Mouse (Mus musculus): Measurements from ENCODE around the gene Dpep3.

The Dpep3 gene

DNA sequence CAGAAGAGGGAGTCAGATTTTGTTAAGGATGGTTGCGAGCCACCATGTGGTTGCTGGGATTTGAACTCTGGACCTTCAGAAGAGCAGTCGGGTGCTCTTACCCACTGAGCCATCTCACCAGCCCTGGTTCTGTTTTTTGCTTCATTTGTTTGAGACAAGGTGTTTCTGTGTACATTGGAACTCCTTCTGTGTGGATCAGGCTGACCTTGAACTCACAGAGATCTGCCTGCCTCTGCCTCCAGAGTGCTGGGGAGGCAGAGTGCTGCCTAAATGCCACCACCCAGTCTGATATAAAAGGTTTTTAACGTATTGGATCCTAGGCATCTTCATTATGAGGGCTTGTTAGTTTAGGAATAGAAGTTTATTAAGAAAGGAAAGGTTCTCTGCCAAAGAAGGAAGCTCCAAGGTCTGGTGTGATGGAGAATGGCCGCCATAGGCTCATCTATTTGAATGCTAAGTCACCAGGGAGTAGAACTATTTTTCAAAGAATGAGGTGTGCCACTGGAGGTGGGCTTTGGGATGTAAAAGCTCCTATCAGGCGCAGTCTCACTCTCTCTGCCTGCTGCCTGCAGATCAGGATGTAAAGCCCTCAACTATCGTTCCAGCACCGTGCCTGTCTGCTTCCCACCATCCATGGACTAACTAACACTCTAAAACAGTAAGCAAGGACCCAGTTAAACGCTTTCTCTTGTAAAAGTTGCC, 8.1 kb downstream of the Dpep3 start:
- no peak for DNase-seq

DNA sequence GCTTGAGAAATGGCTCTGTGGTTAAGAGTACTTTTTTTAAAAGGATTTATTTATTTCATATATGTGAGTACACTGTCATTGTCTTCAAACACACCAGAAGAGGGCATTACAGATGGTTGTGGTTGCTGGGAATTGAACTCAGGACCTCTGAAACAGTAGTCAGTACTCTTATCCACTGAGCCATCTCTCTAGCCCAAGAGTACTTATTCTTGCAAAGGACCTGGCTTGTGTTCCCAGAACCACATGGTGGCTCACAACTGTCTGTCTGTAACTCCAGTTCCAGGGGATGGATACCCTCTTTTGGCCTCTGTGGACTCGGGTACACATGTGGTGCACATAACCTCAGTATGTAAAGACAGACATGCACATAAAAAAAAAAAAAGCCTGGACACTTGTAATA, 9.9 kb downstream of the Dpep3 start:
- DNase-seq, result no peak

DNA sequence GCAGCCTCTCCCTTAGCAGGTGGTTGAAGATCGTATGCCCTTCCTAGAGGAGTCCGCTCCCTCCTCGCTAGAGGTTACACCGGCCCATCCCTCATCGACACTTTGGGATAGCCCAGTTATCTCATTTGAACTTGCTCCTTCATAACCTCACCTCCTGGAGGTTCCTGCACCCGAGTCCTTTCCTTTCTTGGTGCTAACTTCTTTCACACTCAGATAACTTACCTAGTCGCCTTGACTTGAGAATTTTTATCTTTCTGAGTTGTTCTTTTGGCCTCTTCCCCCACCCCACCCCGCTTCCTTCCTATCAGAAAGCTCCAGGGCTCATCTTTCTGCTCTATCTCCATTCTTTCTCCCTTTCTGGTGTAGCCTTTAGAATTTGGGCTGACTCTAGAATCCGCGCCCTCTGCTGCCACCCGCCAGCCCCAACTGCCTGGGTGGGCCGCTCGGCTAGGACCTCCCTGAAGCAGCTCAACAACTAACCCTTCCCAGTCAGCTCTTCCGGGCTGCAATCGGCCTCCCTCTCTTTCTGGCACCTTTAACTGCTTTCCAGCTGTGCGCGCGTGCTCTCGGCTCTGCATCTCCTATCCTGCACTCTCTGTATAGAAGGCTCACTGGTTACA, 12.4 kb downstream of the Dpep3 start:
- DNase-seq, result peak; percentile 27

GRCm38 (mm10) chr8:105965905-105966341, 13.3 kb downstream of the Dpep3 start, which contains the start of gene Slc12a4:
Gene Slc12a4, minus strand, starts transcription at chr8:105966097.
- DNase-seq, result peak; percentile 84

GRCm38 (mm10) chr8:105965266-105965904, 13.8 kb downstream of the Dpep3 start:
- peak; percentile 56 for DNase-seq

DNA sequence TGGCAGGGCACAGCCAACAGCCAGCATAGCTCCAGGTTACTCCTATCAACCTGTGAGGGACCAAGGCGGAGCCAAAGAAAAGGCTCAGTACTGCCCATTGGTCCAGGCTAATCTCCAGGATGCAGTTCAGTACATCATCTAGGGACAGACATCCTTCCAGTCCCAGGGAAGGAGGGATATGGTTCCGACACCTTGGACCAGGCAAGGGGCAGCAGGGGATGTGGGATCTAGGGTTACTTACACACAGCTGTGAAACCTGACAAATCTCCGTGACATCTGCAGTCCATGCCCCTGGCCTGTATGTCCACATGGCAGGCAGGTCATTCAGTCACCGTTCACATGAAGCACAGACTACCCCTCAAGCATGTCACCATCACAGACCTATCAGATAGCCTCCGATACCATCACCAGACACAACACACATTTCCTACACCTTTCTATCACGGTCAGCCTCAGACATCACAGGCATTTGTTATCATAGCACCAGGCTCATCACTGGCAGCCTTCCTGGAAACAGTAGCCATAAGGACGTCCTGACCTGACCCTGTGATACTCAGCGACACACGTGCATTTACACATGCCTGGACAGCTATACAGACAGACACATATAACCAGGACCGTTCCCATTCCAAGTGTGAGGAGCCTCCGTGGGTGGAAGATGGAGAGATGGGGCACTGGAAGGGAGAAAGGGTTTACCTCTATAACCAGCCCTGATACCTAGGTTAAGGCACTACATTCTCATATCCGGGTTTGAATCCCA, 14.5 kb downstream of the Dpep3 start:
- DNase-seq, result no peak

GRCm38 (mm10) chr8:105961536-105961935, 17.7 kb downstream of the Dpep3 start:
- no peak for DNase-seq

DNA sequence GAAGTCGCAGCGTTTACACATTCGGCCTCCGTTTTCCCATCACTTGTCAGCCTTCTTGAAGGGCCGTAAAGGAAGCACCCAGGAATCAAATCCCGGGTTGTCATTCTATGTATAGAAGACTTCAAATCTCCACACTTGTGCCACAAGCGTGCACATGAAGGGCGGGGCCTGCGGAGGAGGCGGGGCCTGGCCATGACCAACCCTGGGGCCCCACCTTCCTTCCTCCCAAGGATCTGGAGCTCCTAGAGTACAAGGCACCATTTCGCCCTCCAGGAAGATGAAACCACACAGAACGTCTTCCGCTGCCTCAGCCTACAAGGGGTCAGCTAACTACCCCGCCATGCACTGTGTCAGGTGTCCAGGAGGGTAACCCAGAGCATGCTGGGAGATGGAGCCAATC, 18.1 kb downstream of the Dpep3 start:
- no peak for DNase-seq

- DNase-seq, result peak; percentile 61
Observed at GRCm38 (mm10) chr8:105959350-105959749, 19.9 kb downstream of the Dpep3 start.

GRCm38 (mm10) chr8:105957813-105958212, 21.4 kb downstream of the Dpep3 start:
- DNase-seq, result peak; percentile 70

GRCm38 (mm10) chr8:105956556-105956955, 22.7 kb downstream of the Dpep3 start:
- peak; percentile 30 for DNase-seq

DNA sequence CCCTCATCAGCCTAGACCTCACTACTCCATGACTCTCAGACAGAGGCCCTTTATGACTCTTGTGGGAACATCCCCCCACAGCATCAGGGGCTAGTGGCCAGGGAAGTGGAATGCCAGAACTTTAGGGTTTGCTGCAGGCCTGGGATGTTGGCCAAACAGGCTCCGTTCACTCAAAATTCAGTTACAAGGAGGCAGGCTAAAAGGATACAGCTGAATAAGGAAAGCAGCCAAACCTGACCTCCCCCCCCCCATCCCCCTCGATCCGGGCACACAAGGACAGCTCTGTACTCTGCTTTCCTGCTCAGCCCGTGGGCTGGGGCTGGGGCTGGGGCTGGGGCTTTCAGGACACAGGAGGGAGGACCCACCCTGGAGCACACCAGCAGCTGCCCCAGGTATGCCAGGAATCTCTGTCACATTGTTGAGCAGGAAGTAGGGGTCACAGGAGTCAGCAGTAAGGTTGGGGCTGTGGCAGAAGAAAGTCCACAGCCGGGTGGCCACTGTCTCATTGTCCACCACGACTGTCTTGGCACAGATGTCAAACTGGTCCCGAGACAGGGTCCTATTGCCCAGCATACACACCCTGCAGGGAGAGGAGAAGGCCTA, 28.1 kb downstream of the Dpep3 start:
- no peak for DNase-seq

DNA sequence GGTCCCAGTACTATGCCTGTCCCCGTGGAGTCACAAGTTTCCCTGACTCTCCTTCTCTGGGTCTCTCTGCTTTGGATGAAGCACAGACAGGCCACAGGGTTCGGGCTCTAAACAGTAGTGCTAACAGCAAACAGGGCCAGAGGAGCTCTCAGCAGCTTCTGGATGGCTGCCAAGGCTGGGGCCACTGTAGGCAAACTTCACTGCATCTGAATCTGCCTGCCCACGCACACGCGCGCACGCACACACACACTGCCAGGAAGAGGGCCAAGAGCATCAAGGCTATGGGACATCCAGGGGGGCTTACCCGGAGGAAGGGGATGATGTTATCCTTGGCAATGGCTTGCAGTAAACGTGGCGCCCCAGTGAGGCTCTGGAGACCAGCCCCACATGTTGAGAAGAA, 29.9 kb downstream of the Dpep3 start:
- DNase-seq, result peak; percentile 27

DNA sequence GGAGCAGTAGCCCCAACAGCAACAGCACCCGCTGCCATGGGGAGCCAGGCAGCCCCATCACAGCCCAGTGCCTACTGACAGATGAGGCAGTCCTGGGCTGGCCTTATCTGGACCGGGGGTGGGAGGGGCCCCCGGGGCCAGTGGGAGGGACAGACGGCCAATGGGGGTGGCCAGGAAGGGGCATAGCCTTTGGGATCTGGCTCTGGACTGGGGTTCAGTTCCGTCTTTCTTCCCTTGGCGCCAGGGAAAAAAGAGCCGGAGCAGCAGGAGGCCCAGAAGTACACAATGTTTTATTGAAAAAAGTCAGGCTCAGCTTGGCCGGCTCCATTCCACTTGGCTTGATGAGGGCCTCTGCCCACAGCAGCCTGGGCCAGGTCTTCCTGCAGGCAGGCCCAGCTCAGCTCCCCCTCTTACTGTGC, 35.9 kb downstream of the Dpep3 start, which contains the start of gene Lcat:
Gene Lcat (minus strand): TSS at position 62 of the 419 bp plus-strand sequence.
- no peak for DNase-seq

- DNase-seq, result no peak
Observed at GRCm38 (mm10) chr8:105942542-105942941, 36.7 kb downstream of the Dpep3 start.

GRCm38 (mm10) chr8:105942026-105942425, 37.2 kb downstream of the Dpep3 start:
- DNase-seq, result no peak

DNA sequence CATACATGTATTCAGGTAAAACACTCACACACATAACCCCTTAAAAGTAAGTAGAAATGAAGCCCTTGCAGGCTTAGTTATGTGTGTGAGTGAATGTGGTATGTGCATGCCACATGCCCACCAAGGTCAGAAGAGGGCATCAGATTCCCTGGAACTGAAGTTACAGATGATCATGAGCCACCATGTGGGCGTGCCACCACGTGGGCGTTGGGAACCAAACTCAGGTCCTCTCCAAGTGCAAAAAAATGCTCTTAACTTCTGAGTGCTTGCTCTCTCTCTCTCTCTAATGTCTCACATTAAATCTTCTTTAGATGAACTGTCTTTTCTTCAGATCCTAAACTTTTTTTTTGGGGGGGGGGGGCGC, 40.9 kb downstream of the Dpep3 start, which contains the start of gene Psmb10:
Gene Psmb10 (minus strand): TSS at position 139 of the 364 bp plus-strand sequence.
- DNase-seq, result peak; percentile 63

DNA sequence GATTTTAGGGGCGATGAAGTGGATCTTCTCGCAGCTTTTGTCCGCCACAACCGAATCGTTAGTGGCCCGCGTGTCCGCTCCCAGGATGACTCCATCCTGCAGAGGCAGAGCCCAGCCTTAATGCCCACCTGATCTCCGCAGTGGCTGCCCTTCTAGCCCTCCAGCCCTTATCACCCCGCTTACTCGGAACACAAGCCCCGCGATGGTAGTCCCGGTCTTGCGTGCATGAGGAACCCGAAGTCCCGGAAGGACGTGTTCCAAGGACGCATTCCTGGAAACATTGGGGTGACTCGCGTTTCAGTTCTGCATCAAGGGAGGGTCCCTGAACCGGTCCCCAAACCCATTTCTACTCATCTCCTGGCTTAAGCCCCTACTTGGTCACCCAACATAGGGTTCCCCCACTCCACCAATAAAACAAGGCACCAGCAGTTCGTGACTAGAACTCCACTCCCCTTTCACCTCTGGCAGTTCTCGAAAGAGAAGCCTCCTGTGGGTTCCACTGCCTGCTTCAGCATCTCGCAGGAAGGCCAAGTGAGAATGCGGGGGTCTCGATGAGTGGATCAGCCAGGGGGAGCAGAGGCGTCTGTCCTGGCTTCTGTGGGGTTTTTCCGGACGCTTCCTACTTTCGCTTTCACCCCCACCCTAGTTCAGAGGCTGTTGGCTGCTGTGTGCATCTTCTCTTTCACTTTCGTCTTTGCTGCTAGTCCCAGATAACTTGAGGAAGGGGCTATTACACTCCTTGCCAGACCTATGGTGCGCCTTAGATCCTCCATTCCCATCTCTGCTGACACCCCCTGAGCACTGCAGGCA, 41.5 kb downstream of the Dpep3 start:
- DNase-seq, result peak; percentile 71

- DNase-seq, result peak; percentile 96
Observed at GRCm38 (mm10) chr8:105936866-105937475, 42.3 kb downstream of the Dpep3 start.

DNA sequence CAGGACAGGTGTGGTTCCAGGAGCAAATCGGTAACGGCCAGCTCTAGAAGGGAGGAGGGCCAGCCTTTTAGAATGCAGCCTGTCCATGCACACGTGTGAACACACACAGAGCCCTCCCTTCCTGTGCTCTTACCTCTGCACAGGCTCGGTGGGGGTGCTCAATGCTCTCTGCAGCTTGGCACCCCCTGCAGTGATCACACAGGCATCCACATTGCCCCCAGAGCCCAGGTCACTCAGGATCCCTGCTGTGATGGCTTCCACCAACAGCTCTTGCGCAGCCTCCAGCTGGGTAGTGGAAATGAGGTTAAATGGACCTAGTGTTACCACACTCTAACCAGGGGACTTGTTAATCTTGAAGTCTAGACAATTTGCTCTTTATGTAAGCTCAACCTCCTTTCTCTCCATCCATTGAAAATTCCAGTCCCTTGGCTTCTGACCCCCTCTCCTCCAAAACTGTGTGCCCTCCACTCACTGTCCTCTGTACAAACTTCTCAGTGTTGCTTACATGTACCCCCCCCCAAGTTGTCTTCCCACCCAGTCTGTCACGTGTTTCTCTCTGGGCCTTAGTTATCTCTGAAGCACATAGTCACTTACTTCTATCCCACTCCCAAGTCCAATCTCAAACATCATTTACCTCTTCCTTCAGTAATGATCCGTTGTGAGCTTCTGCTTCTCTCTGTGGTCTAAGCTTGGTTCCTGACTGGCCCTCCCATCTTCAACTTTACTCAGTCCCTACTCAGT, 43.2 kb downstream of the Dpep3 start:
- DNase-seq, result no peak

DNA sequence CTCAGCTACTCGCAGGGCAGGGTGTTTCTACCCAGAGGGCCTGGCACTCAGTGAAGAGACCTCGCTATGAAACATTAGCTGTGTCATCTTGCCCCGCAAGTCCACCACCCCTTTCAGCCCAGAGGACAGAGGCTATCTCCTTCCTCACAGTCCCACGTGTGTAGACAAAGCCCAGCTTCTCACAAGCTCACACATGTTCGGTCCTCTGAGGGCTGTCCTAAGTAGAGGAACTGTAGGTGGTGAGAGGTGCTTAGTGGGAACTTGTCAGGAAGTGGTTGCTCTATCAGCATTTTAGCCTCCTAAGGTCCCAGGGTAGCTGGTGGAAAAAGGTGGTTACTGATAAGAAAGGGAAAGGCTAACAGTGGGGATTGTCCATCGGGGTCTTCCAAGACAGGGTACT, 44.1 kb downstream of the Dpep3 start:
- DNase-seq, result no peak

Data from lung, postnatal 36 days (tissue).